Mouse (Mus musculus): ENCODE results near the gene Acsl3. TPM values are rescaled to one million over a fixed set of nuclear protein-coding genes. Genes with fewer than 3 reads are reported as not detected.
A peak's percentile ranks its signal among the peaks of the same experiment; 100 is the strongest.

Gene Acsl3
- polyA plus RNA-seq, 1 experiment from 2014 or later, result 63.6 TPM

DNA sequence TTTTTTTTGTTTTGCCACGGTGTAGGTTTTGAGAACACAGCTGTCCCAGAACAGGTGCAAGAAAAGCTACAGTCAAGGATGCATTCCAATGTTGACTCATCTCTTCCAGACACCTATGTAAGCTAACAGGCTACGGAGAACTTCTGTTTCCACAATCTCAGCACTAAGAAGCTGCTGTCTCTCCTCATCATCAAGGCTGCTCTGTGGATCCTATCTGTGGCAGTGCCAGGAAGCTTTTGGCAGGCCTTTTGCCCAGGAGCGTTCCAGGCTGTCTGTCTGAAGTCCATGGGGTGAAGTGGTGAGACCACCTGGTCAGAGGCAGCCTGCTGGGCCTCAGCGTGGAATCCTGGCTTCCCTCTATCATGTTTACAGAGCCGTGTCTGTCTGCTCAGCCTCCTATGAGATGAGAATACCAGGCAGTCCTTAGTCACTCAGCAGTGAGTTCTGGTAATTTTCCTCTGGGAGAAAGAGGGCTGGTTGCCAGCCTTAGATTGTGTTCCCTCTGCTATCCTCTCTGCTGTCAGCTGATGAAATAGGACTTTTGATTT is 87.7 kb downstream of the Acsl3 start:
- no peaks in the 10 kb centered on the region for H3K4me1 ChIP-seq
- H3K9me3 ChIP-seq (replicated peaks), result no peaks in the 10 kb centered on the region
- no peaks in the 10 kb centered on the region for H3K36me3 ChIP-seq
- H3K4me2 ChIP-seq (replicated peaks), result no peak overlapping the region
- no peak overlapping the region for H3K9ac ChIP-seq
- H3K27ac ChIP-seq (replicated peaks), result no peak overlapping the region; the same call in 1 of the 2 replicates
- no peaks in the 10 kb centered on the region for H3K27me3 ChIP-seq
- H3K4me3 ChIP-seq (replicated peaks), result no peak overlapping the region
- peak; percentile 43; the same call in 1 of the 2 replicates for ATAC-seq (ENCODE audit: insufficient number of reproducible peaks, low FRiP score, low TSS enrichment, low read depth)
- 53% methylated on average over 5 of the region's 5 CpGs for WGBS

Other genes starting within 250 kb of the Acsl3 start
- gene Farsb, start 168.9 kb upstream of the Acsl3 start, polyA plus RNA-seq (2015; fragmentation: Nextera tagmentation; extraction: Ambion mirVana), result 121 and 123 TPM in 2 replicates
- gene Mogat1, start 146.8 kb upstream of the Acsl3 start, polyA plus RNA-seq (2015; fragmentation: Nextera tagmentation; extraction: Ambion mirVana), result 0.77 and 1.4 TPM in 2 replicates
- 0.49 and 0.70 TPM in 2 replicates for gene BC035947, start 145.7 kb upstream of the Acsl3 start, polyA plus RNA-seq (2015; fragmentation: Nextera tagmentation; extraction: Ambion mirVana)
- 4.0 and 4.1 TPM in 2 replicates for gene Utp14b, start 213 bp downstream of the Acsl3 start, polyA plus RNA-seq (2015; fragmentation: Nextera tagmentation; extraction: Ambion mirVana)
- gene Kcne4, start 158.9 kb downstream of the Acsl3 start, polyA plus RNA-seq (2015; fragmentation: Nextera tagmentation; extraction: Ambion mirVana), result 24.6 and 29.5 TPM in 2 replicates